Mouse (Mus musculus): Measurements from ENCODE around the gene Gm20388.

- no peak for TF ChIP-seq CTCF (conservative IDR thresholded peaks at IDR 0.05; ENCODE audit: insufficient read depth, insufficient read length, low read depth, low read length)
- no peak for TF ChIP-seq POLR2A (IDR thresholded peaks at IDR 0.05; ENCODE audit: low read depth, low read length)
These were observed 4384.7 kb downstream of the Gm20388 start for GRCm38 (mm10) chr8:124295357-124295756.

All from kidney, adult 2 months (tissue).